Mouse (Mus musculus): Measurements from ENCODE around the gene Elfn1. TPM values are rescaled to one million over a fixed set of nuclear protein-coding genes. Genes with fewer than 3 reads are reported as not detected.

Elfn1 gene
- 1.3 and 1.5 TPM in 2 replicates for polyA plus RNA-seq (2014; fragmentation: Nextera tagmentation; extraction: Ambion mirVana)

DNA sequence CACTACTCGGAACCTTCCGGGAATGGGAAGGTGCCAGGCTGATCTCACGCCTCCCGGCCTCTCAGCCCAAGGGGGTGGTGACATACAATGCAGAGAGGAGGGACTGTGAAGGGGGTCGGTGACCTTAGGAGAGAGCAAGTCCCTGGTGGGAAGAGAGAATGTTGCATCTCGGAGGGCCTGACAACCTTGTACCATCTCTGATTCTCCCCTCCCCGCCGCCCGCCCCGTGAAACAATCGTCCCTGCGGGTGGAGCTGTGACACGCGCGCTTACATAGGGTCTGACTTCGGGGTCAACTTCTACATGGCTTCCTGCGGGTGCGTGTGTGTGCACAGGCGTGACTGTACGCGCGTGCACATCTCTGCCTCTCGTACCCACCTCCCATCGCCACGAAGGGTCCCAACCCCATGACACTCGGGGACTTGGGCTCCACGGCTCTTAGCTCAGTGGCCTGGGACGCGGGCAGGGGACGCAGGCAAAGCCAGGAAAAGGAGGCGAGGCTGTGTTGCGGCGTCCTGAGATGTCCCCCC, at the start of gene Elfn1:
Gene Elfn1 (plus strand): TSS at position 230 of the 529 bp plus-strand sequence.
- DNase-seq (ENCODE audit: low spot score) (peak; percentile 60), ATAC-seq (ENCODE audit: low FRiP score) (peak; percentile 20)
- H3K36me3 ChIP-seq (ENCODE audit: control insufficient read depth, insufficient read depth, low read length), result no peaks in the 10 kb centered on the region
- peak within 1 kb of the TSS; percentile 75 for H3K9ac ChIP-seq (ENCODE audit: low read depth, low read length)
- 0 out of 2 replicates have a peak within 1 kb of the TSS, but pooled peaks have one; percentile 10 for H3K27ac ChIP-seq (ENCODE audit: low read depth, low read length)
- no peaks in the 10 kb centered on the region for H3K9me3 ChIP-seq (ENCODE audit: control insufficient read depth, low read length)
- peak within 1 kb of the TSS; percentile 91 for H3K4me2 ChIP-seq (replicated peaks; ENCODE audit: low read depth, low read length)
- H3K27me3 ChIP-seq (ENCODE audit: control insufficient read depth, insufficient read depth, low read length), result peaks cover 52% of the 10 kb centered on the region
- H3K4me3 ChIP-seq (ENCODE audit: low read depth, low read length), result peak within 1 kb of the TSS; percentile 55
- H3K4me1 ChIP-seq (replicated peaks; ENCODE audit: control insufficient read depth, insufficient read depth, low read length), result peaks cover 25% of the 10 kb centered on the region
- WGBS, result 1% methylated on average over 33 of the region's 33 CpGs

DNA sequence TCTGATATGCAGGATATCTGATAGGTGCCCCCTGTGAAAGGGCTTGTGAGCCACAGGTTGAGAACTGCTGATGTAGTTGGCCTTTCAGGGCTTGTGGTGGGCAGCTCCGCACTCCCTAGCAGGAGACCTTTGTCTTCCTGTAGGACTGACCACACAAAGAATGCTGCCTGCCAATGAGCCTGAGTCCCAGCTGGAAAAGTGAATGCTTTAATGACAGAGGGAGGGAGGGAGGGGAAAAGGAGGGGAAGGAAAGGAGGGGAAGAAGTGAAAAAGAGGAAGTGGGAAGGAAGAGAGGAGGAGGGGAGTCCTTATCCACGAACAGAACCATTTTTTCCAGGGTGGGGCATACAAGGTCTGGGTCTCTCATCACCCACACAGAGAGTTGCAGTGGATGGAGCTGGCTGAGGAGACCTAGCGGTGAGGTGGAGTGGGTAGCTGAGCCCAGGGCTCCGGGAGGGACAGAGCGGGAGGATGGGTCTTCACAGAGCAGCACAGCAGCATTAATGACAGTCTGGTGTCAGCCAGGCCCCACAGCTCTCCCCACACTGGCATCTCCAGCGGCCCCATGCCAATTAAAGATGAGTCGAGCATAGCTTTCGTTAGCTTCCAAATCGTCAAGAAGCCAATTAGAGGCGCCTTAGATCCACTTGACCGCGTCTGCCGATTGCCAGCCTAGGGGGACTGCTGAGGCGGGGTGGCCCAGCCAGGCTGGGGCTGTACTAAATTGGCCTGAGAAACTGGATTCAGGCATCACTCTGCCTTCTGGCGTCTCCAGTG, 47.2 kb upstream of the Elfn1 start:
- Histone ChIP-seq H3K27ac (ENCODE audit: low read depth, low read length) (no peak overlapping the region), H3K4me3 (ENCODE audit: low read depth, low read length) (no peak overlapping the region), H3K9ac (ENCODE audit: low read depth, low read length) (0 out of 2 replicates have a peak overlapping the region, but pooled peaks have one; percentile 11)

DNA sequence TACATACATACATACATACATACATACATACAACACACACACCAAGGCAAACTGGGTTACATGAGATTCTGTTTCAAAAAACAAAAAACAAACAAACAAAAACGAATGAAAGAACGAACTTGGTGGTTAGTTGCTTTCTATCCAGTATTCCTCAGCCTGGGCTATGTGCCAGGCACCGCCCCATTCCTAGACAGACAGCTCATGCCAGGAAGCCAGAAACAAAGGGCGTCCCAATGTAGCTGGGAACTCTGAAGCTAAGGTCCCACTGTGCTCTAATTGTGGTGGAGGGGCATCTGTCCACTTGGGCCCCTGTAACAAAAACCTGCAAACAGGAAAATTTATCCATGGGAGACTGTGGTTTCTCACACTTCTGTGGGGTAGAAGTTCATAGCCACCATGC, 45.0 kb upstream of the Elfn1 start:
- DNase-seq (ENCODE audit: low spot score) (no peak), ATAC-seq (ENCODE audit: low FRiP score) (no peak)
- no peaks in the 10 kb centered on the region for H3K4me1 ChIP-seq (replicated peaks; ENCODE audit: control insufficient read depth, insufficient read depth, low read length)
- no peak overlapping the region for H3K9ac ChIP-seq (ENCODE audit: low read depth, low read length)
- no peak overlapping the region for H3K27ac ChIP-seq (ENCODE audit: low read depth, low read length)
- H3K4me2 ChIP-seq (replicated peaks; ENCODE audit: low read depth, low read length), result no peak overlapping the region
- no peaks in the 10 kb centered on the region for H3K9me3 ChIP-seq (ENCODE audit: control insufficient read depth, low read length)
- H3K4me3 ChIP-seq (ENCODE audit: low read depth, low read length), result no peak overlapping the region
- no peaks in the 10 kb centered on the region for H3K27me3 ChIP-seq (ENCODE audit: control insufficient read depth, insufficient read depth, low read length)
- H3K36me3 ChIP-seq (ENCODE audit: control insufficient read depth, insufficient read depth, low read length), result no peaks in the 10 kb centered on the region
- WGBS, result 69% methylated on average over 4 of the region's 4 CpGs

More for the DNA sequence above, 47.2 kb upstream of the Elfn1 start:
- 29% methylated on average over 15 of the region's 15 CpGs for WGBS
- Histone ChIP-seq H3K36me3 (ENCODE audit: control insufficient read depth, insufficient read depth, low read length) (no peaks in the 10 kb centered on the region), H3K4me2 (replicated peaks; ENCODE audit: low read depth, low read length) (no peak overlapping the region), H3K9me3 (ENCODE audit: control insufficient read depth, low read length) (no peaks in the 10 kb centered on the region), H3K4me1 (replicated peaks; ENCODE audit: control insufficient read depth, insufficient read depth, low read length) (no peaks in the 10 kb centered on the region), H3K27me3 (ENCODE audit: control insufficient read depth, insufficient read depth, low read length) (no peaks in the 10 kb centered on the region)
- DNase-seq (ENCODE audit: low spot score) (peak; percentile 34), ATAC-seq (ENCODE audit: low FRiP score) (no peak)

DNA sequence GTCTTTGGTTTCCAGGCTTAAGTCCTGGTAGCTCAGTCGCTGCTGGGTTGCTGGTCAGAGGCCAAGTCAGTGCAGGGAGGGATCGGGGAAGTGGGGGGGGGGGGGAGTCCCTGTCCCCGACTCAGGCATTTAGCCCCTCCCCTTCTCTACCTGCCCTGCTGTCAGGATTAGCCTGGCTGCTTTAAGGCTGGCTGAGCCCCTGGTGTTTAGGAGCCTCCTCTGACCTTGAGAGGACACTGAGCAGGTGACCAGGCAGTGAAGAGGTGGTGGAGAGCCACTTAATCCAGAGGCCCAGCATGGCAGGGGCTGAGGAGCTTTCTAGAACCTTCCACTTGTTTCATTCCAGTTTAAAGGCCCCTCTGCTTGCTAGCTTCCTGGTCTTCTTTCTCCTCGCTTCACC, 36.9 kb upstream of the Elfn1 start:
- no peaks in the 10 kb centered on the region for H3K9me3 ChIP-seq (ENCODE audit: control insufficient read depth, low read length)
- no peak overlapping the region for H3K9ac ChIP-seq (ENCODE audit: low read depth, low read length)
- no peaks in the 10 kb centered on the region for H3K36me3 ChIP-seq (ENCODE audit: control insufficient read depth, insufficient read depth, low read length)
- no peak overlapping the region for H3K27ac ChIP-seq (ENCODE audit: low read depth, low read length)
- ATAC-seq (ENCODE audit: low FRiP score), result no peak
- H3K4me3 ChIP-seq (ENCODE audit: low read depth, low read length), result no peak overlapping the region
- H3K27me3 ChIP-seq (ENCODE audit: control insufficient read depth, insufficient read depth, low read length), result no peaks in the 10 kb centered on the region
- DNase-seq (ENCODE audit: low spot score), result no peak
- no peak overlapping the region for H3K4me2 ChIP-seq (replicated peaks; ENCODE audit: low read depth, low read length)
- WGBS, result 13% methylated on average over 4 of the region's 4 CpGs
- H3K4me1 ChIP-seq (replicated peaks; ENCODE audit: control insufficient read depth, insufficient read depth, low read length), result no peaks in the 10 kb centered on the region

DNA sequence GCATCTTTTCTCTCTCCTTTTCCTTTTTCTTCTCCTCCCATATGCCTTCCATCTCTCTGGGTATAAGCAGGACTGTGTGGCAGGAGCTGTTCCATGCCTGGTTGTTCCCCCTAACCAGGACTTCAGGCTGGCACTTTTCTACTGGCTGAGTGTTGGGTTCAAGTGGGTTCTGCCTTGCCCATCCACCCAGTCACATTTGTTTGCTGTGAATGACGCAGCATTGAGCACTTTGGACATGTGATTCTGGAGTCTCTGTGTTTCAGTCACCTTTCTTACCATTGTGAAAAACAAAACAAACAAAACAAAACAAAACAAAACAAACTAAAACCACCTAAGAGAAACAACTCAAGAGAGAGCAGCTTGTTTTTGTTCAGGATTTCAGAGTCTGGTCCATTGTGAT, 36.2 kb upstream of the Elfn1 start:
- DNase-seq (ENCODE audit: low spot score), result no peak
- H3K4me3 ChIP-seq (ENCODE audit: low read depth, low read length), result no peak overlapping the region
- H3K9ac ChIP-seq (ENCODE audit: low read depth, low read length), result no peak overlapping the region
- H3K9me3 ChIP-seq (ENCODE audit: control insufficient read depth, low read length), result no peaks in the 10 kb centered on the region
- no peak overlapping the region for H3K4me2 ChIP-seq (replicated peaks; ENCODE audit: low read depth, low read length)
- no peak for ATAC-seq (ENCODE audit: low FRiP score)
- H3K36me3 ChIP-seq (ENCODE audit: control insufficient read depth, insufficient read depth, low read length), result no peaks in the 10 kb centered on the region
- H3K4me1 ChIP-seq (replicated peaks; ENCODE audit: control insufficient read depth, insufficient read depth, low read length), result no peaks in the 10 kb centered on the region
- H3K27me3 ChIP-seq (ENCODE audit: control insufficient read depth, insufficient read depth, low read length), result no peaks in the 10 kb centered on the region
- 79% methylated on average over 1 of the region's 1 CpGs for WGBS
- H3K27ac ChIP-seq (ENCODE audit: low read depth, low read length), result no peak overlapping the region

DNA sequence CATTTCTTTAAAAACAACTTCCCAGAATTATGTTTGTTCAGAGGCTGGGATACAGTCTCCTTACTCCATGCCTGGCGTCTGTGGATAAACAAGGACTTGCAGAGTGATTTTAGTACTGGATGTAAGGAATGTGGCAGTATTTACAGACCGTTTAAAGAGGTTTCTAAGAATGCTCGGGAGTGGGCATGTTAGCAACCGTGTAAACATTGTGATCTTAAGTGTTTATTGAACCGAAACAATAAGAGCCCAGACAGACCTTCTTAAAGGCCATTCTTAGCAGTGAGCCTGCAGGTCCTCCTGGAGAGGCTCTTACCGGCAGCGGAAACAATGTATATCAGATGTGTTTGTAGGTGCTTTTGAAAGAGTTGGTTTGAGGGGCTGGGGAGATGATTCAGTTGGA, 30.2 kb upstream of the Elfn1 start:
- 59% methylated on average over 7 of the region's 7 CpGs for WGBS
- no peaks in the 10 kb centered on the region for H3K27me3 ChIP-seq (ENCODE audit: control insufficient read depth, insufficient read depth, low read length)
- H3K4me3 ChIP-seq (ENCODE audit: low read depth, low read length), result no peak overlapping the region
- ATAC-seq (ENCODE audit: low FRiP score) (no peak), DNase-seq (ENCODE audit: low spot score) (no peak)
- no peaks in the 10 kb centered on the region for H3K36me3 ChIP-seq (ENCODE audit: control insufficient read depth, insufficient read depth, low read length)
- no peaks in the 10 kb centered on the region for H3K4me1 ChIP-seq (replicated peaks; ENCODE audit: control insufficient read depth, insufficient read depth, low read length)
- no peak overlapping the region for H3K4me2 ChIP-seq (replicated peaks; ENCODE audit: low read depth, low read length)
- H3K27ac ChIP-seq (ENCODE audit: low read depth, low read length), result no peak overlapping the region
- H3K9me3 ChIP-seq (ENCODE audit: control insufficient read depth, low read length), result no peaks in the 10 kb centered on the region
- H3K9ac ChIP-seq (ENCODE audit: low read depth, low read length), result no peak overlapping the region

DNA sequence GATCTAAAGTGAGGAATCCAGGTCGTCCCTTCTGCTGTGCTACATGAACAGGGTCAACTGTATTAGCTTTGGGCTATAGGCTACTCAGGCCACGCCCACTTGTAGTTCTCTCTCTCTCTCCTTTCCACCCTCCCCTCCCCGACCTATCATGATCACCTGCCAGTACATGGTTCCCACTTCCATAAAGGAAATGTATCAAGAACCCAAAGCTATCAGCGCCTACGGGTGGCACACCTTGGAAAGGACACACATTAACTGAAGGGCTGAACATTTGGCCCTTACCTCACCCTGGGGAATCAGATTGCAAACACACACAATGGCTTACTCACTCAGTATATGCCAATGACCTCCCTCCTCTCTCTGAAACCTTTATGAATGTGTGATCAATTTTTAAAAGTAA, 28.0 kb upstream of the Elfn1 start:
- DNase-seq (ENCODE audit: low spot score) (no peak), ATAC-seq (ENCODE audit: low FRiP score) (no peak)
- H3K9ac ChIP-seq (ENCODE audit: low read depth, low read length), result no peak overlapping the region
- no peaks in the 10 kb centered on the region for H3K27me3 ChIP-seq (ENCODE audit: control insufficient read depth, insufficient read depth, low read length)
- H3K4me3 ChIP-seq (ENCODE audit: low read depth, low read length), result no peak overlapping the region
- no peak overlapping the region for H3K4me2 ChIP-seq (replicated peaks; ENCODE audit: low read depth, low read length)
- H3K27ac ChIP-seq (ENCODE audit: low read depth, low read length), result no peak overlapping the region
- no peaks in the 10 kb centered on the region for H3K9me3 ChIP-seq (ENCODE audit: control insufficient read depth, low read length)
- H3K36me3 ChIP-seq (ENCODE audit: control insufficient read depth, insufficient read depth, low read length), result no peaks in the 10 kb centered on the region
- WGBS, result 78% methylated on average over 5 of the region's 5 CpGs
- no peaks in the 10 kb centered on the region for H3K4me1 ChIP-seq (replicated peaks; ENCODE audit: control insufficient read depth, insufficient read depth, low read length)

DNA sequence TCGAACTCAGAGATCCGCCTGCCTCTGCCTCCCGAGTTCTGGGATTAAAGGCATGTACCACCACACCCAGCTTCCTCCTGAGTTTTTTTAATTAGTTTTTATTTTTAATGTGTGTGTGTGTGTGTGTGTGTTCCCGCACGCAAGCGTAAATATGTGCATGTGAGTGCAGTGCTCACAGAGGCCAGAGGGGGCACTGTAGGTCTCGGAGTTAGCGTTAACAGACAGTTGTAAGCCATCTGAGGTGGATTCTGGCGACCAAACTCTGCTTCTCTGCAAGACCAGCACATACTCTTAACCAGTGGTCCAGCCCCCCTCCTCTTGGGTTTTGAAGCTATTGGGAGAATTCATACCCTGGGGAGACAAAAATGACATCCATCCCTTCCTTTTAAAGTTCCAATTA, 26.6 kb upstream of the Elfn1 start:
- Histone ChIP-seq H3K9me3 (ENCODE audit: control insufficient read depth, low read length) (no peaks in the 10 kb centered on the region), H3K36me3 (ENCODE audit: control insufficient read depth, insufficient read depth, low read length) (no peaks in the 10 kb centered on the region), H3K9ac (ENCODE audit: low read depth, low read length) (no peak overlapping the region), H3K27ac (ENCODE audit: low read depth, low read length) (no peak overlapping the region), H3K4me2 (replicated peaks; ENCODE audit: low read depth, low read length) (no peak overlapping the region), H3K27me3 (ENCODE audit: control insufficient read depth, insufficient read depth, low read length) (no peaks in the 10 kb centered on the region), H3K4me1 (replicated peaks; ENCODE audit: control insufficient read depth, insufficient read depth, low read length) (no peaks in the 10 kb centered on the region), H3K4me3 (ENCODE audit: low read depth, low read length) (no peak overlapping the region)
- DNase-seq (ENCODE audit: low spot score) (no peak), ATAC-seq (ENCODE audit: low FRiP score) (no peak)
- 91% methylated on average over 9 of the region's 9 CpGs for WGBS

DNA sequence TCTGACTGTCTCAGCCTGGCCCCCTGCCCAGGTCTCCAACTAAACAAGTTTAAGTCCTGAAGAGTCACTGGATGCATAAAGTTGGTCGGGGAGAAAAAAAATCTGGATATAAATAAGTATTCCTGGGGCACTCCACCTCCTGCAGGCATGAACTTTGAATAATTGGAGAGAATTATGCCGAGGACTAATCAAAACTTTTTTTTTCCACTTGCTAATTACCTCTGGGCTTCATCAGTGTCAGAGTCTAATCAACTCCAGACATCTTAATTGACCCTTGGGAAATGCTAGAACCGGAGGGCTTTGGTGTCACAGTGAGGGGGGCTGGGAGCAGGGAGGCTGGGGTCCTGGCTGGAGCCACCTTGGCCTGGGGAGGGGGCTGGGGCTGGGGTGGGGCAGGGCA, 19.1 kb upstream of the Elfn1 start:
- H3K9ac ChIP-seq (ENCODE audit: low read depth, low read length), result no peak overlapping the region
- no peak overlapping the region for H3K4me3 ChIP-seq (ENCODE audit: low read depth, low read length)
- no peak overlapping the region for H3K27ac ChIP-seq (ENCODE audit: low read depth, low read length)
- 29% methylated on average over 3 of the region's 3 CpGs for WGBS
- H3K27me3 ChIP-seq (ENCODE audit: control insufficient read depth, insufficient read depth, low read length), result no peaks in the 10 kb centered on the region
- DNase-seq (ENCODE audit: low spot score) (no peak), ATAC-seq (ENCODE audit: low FRiP score) (no peak)
- no peaks in the 10 kb centered on the region for H3K36me3 ChIP-seq (ENCODE audit: control insufficient read depth, insufficient read depth, low read length)
- H3K4me1 ChIP-seq (replicated peaks; ENCODE audit: control insufficient read depth, insufficient read depth, low read length), result peaks cover 3% of the 10 kb centered on the region; the same call in 1 of the 2 replicates
- H3K9me3 ChIP-seq (ENCODE audit: control insufficient read depth, low read length), result no peaks in the 10 kb centered on the region
- no peak overlapping the region for H3K4me2 ChIP-seq (replicated peaks; ENCODE audit: low read depth, low read length)

Data from hindbrain, embryonic 11.5 days (tissue).